Mouse (Mus musculus): ENCODE measurements at regions not wholly inside any gene's neighbourhood (a gene's known extent, or its start where the extent isn't known, plus 50 kb on each side); places are given as distances from the start of the nearest gene placed in this dataset.

- H3K27me3 ChIP-seq (replicated peaks; ENCODE audit: control insufficient read depth, insufficient read depth, low read length): no peaks in the 10 kb centered on the region
- WGBS: 64% methylated on average over 5 of the region's 5 CpGs
- H3K27ac ChIP-seq (ENCODE audit: low read depth, low read length): no peak overlapping the region
- H3K9ac ChIP-seq (ENCODE audit: low read depth, low read length): no peak overlapping the region
- no peak for DNase-seq (ENCODE audit: low spot score)
- ATAC-seq (replicated peaks; ENCODE audit: low FRiP score): no peak
- H3K4me2 ChIP-seq: no peak overlapping the region
- H3K4me1 ChIP-seq (replicated peaks; ENCODE audit: control insufficient read depth, insufficient read depth, low read length): no peaks in the 10 kb centered on the region
- H3K36me3 ChIP-seq (ENCODE audit: control insufficient read depth, insufficient read depth, low read length): no peaks in the 10 kb centered on the region
- no peak overlapping the region for H3K4me3 ChIP-seq (ENCODE audit: low read depth, low read length)
- no peaks in the 10 kb centered on the region for H3K9me3 ChIP-seq (ENCODE audit: control insufficient read depth, low read length)
These were observed 65.2 kb upstream of the Klf9 start for GRCm38 (mm10) chr19:23075790-23076189.

- Histone ChIP-seq H3K9ac (ENCODE audit: low read depth, low read length) (no peak overlapping the region), H3K4me2 (no peak overlapping the region), H3K36me3 (ENCODE audit: control insufficient read depth, insufficient read depth, low read length) (no peaks in the 10 kb centered on the region), H3K27ac (ENCODE audit: low read depth, low read length) (no peak overlapping the region), H3K4me3 (ENCODE audit: low read depth, low read length) (no peak overlapping the region), H3K27me3 (replicated peaks; ENCODE audit: control insufficient read depth, insufficient read depth, low read length) (no peaks in the 10 kb centered on the region), H3K9me3 (ENCODE audit: control insufficient read depth, low read length) (no peaks in the 10 kb centered on the region), H3K4me1 (replicated peaks; ENCODE audit: control insufficient read depth, insufficient read depth, low read length) (no peaks in the 10 kb centered on the region)
- WGBS: 66% methylated on average over 7 of the region's 7 CpGs
- DNase-seq (ENCODE audit: low spot score) (no peak), ATAC-seq (replicated peaks; ENCODE audit: low FRiP score) (no peak)
These were observed 55.8 kb upstream of the Klf9 start for GRCm38 (mm10) chr19:23085173-23085660.

- DNase-seq (ENCODE audit: low spot score) (no peak), ATAC-seq (replicated peaks; ENCODE audit: low FRiP score) (no peak)
- WGBS: 84% methylated on average over 3 of the region's 3 CpGs
- no peak overlapping the region for H3K27ac ChIP-seq (ENCODE audit: low read depth, low read length)
- H3K4me3 ChIP-seq (ENCODE audit: low read depth, low read length): no peak overlapping the region
- H3K9me3 ChIP-seq (ENCODE audit: control insufficient read depth, low read length): no peaks in the 10 kb centered on the region
- no peak overlapping the region for H3K9ac ChIP-seq (ENCODE audit: low read depth, low read length)
- H3K27me3 ChIP-seq (replicated peaks; ENCODE audit: control insufficient read depth, insufficient read depth, low read length): no peaks in the 10 kb centered on the region
- H3K36me3 ChIP-seq (ENCODE audit: control insufficient read depth, insufficient read depth, low read length): no peaks in the 10 kb centered on the region
- no peaks in the 10 kb centered on the region for H3K4me1 ChIP-seq (replicated peaks; ENCODE audit: control insufficient read depth, insufficient read depth, low read length)
- H3K4me2 ChIP-seq: no peak overlapping the region
These were observed 53.5 kb upstream of the Klf9 start for GRCm38 (mm10) chr19:23087575-23087974.

GRCm38 (mm10) chr19:23089081-23089480 is 51.9 kb upstream of the Klf9 start:
- H3K4me2 ChIP-seq: no peak overlapping the region
- DNase-seq (ENCODE audit: low spot score) (no peak), ATAC-seq (replicated peaks; ENCODE audit: low FRiP score) (no peak)

GRCm38 (mm10) chr19:23089761-23090514 is 51.1 kb upstream of the Klf9 start:
- 89% methylated on average over 8 of the region's 8 CpGs for WGBS
- H3K27me3 ChIP-seq (replicated peaks; ENCODE audit: control insufficient read depth, insufficient read depth, low read length): no peaks in the 10 kb centered on the region
- no peaks in the 10 kb centered on the region for H3K36me3 ChIP-seq (ENCODE audit: control insufficient read depth, insufficient read depth, low read length)
- no peak overlapping the region for H3K4me3 ChIP-seq (ENCODE audit: low read depth, low read length)
- ATAC-seq (replicated peaks; ENCODE audit: low FRiP score) (no peak), DNase-seq (ENCODE audit: low spot score) (no peak)
- H3K9ac ChIP-seq (ENCODE audit: low read depth, low read length): no peak overlapping the region
- no peak overlapping the region for H3K4me2 ChIP-seq
- H3K9me3 ChIP-seq (ENCODE audit: control insufficient read depth, low read length): no peaks in the 10 kb centered on the region
- no peaks in the 10 kb centered on the region for H3K4me1 ChIP-seq (replicated peaks; ENCODE audit: control insufficient read depth, insufficient read depth, low read length)
- no peak overlapping the region for H3K27ac ChIP-seq (ENCODE audit: low read depth, low read length)

More at GRCm38 (mm10) chr19:23089081-23089480, 51.9 kb upstream of the Klf9 start:
- Histone ChIP-seq H3K9me3 (ENCODE audit: control insufficient read depth, low read length) (no peaks in the 10 kb centered on the region), H3K36me3 (ENCODE audit: control insufficient read depth, insufficient read depth, low read length) (no peaks in the 10 kb centered on the region), H3K4me1 (replicated peaks; ENCODE audit: control insufficient read depth, insufficient read depth, low read length) (no peaks in the 10 kb centered on the region), H3K9ac (ENCODE audit: low read depth, low read length) (no peak overlapping the region), H3K4me3 (ENCODE audit: low read depth, low read length) (no peak overlapping the region), H3K27me3 (replicated peaks; ENCODE audit: control insufficient read depth, insufficient read depth, low read length) (no peaks in the 10 kb centered on the region), H3K27ac (ENCODE audit: low read depth, low read length) (no peak overlapping the region)
- 70% methylated on average over 1 of the region's 1 CpGs for WGBS

Measured in liver, embryonic 11.5 days (tissue).